Mouse (Mus musculus): Measurements from ENCODE around the gene Adap2. TPM values are rescaled to one million over a fixed set of nuclear protein-coding genes. Genes with fewer than 3 reads are reported as not detected.

The Adap2 gene
- polyA plus RNA-seq, 1 experiment: 0.04 TPM

DNA sequence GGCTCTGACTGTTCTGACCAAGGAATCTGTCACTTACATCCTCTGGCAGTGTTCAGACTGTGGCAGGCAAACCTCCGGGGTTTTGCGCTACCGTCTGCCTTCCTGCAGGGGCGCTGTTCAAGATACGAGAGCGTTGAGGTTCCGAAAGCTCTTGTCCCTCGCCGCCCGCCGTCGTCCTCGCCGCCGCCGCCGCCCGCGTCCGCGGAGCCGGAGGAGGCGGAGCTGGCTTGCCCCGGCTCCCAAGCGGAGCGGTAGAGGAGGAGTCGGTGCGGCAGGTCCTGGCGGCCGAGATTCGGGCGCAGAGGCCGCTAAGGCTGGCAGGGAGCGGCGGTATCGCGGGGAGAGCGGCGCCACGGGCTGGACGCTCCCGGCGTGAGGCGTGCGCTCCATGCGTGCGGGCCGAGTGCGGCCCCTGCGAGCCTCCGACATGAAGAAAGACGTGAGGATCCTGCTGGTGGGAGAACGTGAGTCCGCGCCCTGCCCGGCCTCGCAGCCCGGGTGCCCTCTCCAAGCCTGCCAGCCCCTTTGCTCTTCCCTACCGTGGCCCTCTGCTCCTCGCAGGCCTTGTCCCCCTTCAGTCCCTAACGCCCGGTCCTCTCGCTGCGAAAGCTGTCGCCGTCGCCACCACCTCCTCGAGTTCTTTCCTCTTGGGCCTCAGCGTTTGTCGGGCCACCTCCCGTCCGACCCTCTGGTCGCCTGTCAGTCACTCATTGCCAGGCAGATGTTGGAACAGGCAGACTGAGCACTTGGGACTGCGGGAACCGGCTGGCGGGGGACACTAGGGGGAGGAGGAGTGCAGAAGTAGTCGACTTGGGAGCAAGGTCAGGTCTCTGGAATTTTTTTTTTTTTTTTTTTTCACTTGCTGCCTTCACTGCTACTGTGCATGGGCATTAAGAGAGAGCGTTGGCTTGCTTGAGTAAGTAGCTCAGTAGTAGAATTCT, 55.2 kb downstream of the Adap2 start, which contains the start of gene Rhot1:
Gene Rhot1, plus strand, starts transcription at position 160 of the 941 bp plus-strand sequence.
- Histone ChIP-seq H3K36me3 (ENCODE audit: control insufficient read depth, insufficient read depth) (peaks cover 11% of the 10 kb centered on the region), H3K4me3 (ENCODE audit: insufficient read depth, poor library complexity, severe bottlenecking) (peak within 1 kb of the TSS; percentile 96), H3ac (ENCODE audit: control insufficient read depth, insufficient read length, low read depth) (peak within 1 kb of the TSS; percentile 99), H3K79me2 (ENCODE audit: control insufficient read depth, insufficient read depth) (peaks cover 52% of the 10 kb centered on the region), H3K27me3 (ENCODE audit: control insufficient read depth, insufficient read depth, insufficient read length) (no peaks in the 10 kb centered on the region), H3K79me3 (ENCODE audit: low read depth) (peaks cover 41% of the 10 kb centered on the region)
- peak; percentile 94 for TF ChIP-seq CTCF (IDR thresholded peaks at IDR 0.05; ENCODE audit: control insufficient read depth, insufficient read depth, insufficient read length)
- TF ChIP-seq FOSL1 (IDR thresholded peaks at IDR 0.05; ENCODE audit: insufficient read depth, low read length, poor library complexity, severe bottlenecking): no peak

DNA sequence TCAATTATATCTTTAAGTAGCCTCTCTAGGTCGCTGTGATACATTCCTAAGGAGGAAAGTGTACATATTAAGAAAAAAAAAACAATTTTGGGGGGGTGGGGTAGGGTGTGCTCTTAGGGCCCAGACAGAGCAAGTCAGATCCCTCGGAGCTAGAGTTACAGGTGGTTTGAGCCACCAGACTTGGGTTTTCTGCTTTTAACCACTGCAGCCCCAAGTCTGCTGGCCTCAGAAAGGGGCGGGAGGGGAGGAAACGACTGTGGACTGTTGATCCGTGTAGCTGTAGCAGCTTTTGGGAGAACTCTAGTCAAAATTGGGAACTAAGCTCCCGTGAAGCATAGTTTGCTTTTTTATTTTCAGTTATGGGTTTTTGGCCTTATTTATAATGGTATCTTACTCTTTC, 56.4 kb downstream of the Adap2 start:
- H3K79me3 ChIP-seq (ENCODE audit: low read depth): peaks cover 49% of the 10 kb centered on the region
- no peak overlapping the region for H3ac ChIP-seq (ENCODE audit: control insufficient read depth, insufficient read length, low read depth)
- H3K27me3 ChIP-seq (ENCODE audit: control insufficient read depth, insufficient read depth, insufficient read length): no peaks in the 10 kb centered on the region
- peaks cover 18% of the 10 kb centered on the region for H3K36me3 ChIP-seq (ENCODE audit: control insufficient read depth, insufficient read depth)
- H3K79me2 ChIP-seq (ENCODE audit: control insufficient read depth, insufficient read depth): peaks cover 64% of the 10 kb centered on the region
- H3K4me3 ChIP-seq (ENCODE audit: insufficient read depth, poor library complexity, severe bottlenecking): peak overlapping the region; percentile 96
- TF ChIP-seq CEBPB (IDR thresholded peaks at IDR 0.05; ENCODE audit: low read depth): no peak
- no peak for TF ChIP-seq MYOD1 (IDR thresholded peaks at IDR 0.05; ENCODE audit: control insufficient read depth, insufficient read length, low read depth)
- no peak for TF ChIP-seq FOSL1 (IDR thresholded peaks at IDR 0.05; ENCODE audit: insufficient read depth, low read length, poor library complexity, severe bottlenecking)
- TF ChIP-seq MYOG (IDR thresholded peaks at IDR 0.05; ENCODE audit: control insufficient read depth, extremely low read depth, insufficient read length): no peak
- TF ChIP-seq MAX (IDR thresholded peaks at IDR 0.05): no peak
- no peak for TF ChIP-seq USF1 (IDR thresholded peaks at IDR 0.05; ENCODE audit: low read depth)
- TF ChIP-seq CTCF (IDR thresholded peaks at IDR 0.05; ENCODE audit: control insufficient read depth, insufficient read depth, insufficient read length): no peak

DNA sequence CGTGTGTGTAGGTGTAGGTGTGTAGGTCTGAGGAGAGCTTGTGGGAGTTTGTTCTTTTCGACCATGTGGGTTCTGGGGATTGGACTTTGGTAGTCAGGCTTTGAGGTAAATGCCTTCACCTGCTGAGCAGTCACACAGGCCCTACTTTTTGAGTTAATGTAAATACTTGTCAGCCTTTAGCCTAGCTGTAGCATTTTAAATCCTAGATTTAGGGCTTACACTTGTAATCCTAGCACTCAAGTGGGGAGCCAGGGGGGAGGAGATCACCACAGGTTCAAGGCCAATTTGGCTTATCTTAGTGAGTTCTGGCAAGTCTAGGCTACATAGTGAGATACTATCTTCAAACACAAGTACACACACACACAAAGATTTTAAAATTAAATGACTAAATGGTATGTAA, 58.4 kb downstream of the Adap2 start:
- peaks cover 67% of the 10 kb centered on the region for H3K79me3 ChIP-seq (ENCODE audit: low read depth)
- peaks cover 22% of the 10 kb centered on the region for H3K36me3 ChIP-seq (ENCODE audit: control insufficient read depth, insufficient read depth)
- H3K79me2 ChIP-seq (ENCODE audit: control insufficient read depth, insufficient read depth): peaks cover 84% of the 10 kb centered on the region
- H3ac ChIP-seq (ENCODE audit: control insufficient read depth, insufficient read length, low read depth): no peak overlapping the region
- no peaks in the 10 kb centered on the region for H3K27me3 ChIP-seq (ENCODE audit: control insufficient read depth, insufficient read depth, insufficient read length)
- TF ChIP-seq FOSL1 (IDR thresholded peaks at IDR 0.05; ENCODE audit: insufficient read depth, low read length, poor library complexity, severe bottlenecking) (no peak), USF1 (IDR thresholded peaks at IDR 0.05; ENCODE audit: low read depth) (no peak), MYOG (IDR thresholded peaks at IDR 0.05; ENCODE audit: control insufficient read depth, extremely low read depth, insufficient read length) (no peak), MAX (IDR thresholded peaks at IDR 0.05) (no peak), MYOD1 (IDR thresholded peaks at IDR 0.05; ENCODE audit: control insufficient read depth, insufficient read length, low read depth) (no peak), CEBPB (IDR thresholded peaks at IDR 0.05; ENCODE audit: low read depth) (no peak), CTCF (IDR thresholded peaks at IDR 0.05; ENCODE audit: control insufficient read depth, insufficient read depth, insufficient read length) (no peak)
- no peak overlapping the region for H3K4me3 ChIP-seq (ENCODE audit: insufficient read depth, poor library complexity, severe bottlenecking)

DNA sequence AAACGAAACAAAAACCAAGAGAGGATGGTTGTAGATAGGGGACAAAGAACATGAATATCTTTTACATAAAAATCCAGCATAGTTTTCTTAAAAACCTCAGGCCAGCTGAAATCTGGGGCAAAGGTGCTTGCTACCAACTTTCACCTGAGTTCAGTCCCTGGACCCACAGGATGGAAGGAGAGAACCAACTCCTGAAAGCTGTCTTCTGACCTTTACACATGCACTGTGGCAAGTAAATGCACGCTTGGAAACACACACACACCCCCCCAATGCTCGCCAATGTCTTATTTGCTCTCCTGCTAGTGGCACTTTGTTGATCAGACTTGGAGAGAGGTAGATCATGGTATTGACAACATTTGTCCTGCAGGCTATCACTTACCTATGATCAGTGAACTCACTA, 61.4 kb downstream of the Adap2 start:
- H3K79me2 ChIP-seq (ENCODE audit: control insufficient read depth, insufficient read depth): peaks cover 100% of the 10 kb centered on the region
- peaks cover 81% of the 10 kb centered on the region for H3K79me3 ChIP-seq (ENCODE audit: low read depth)
- no peaks in the 10 kb centered on the region for H3K27me3 ChIP-seq (ENCODE audit: control insufficient read depth, insufficient read depth, insufficient read length)
- H3ac ChIP-seq (ENCODE audit: control insufficient read depth, insufficient read length, low read depth): no peak overlapping the region
- H3K36me3 ChIP-seq (ENCODE audit: control insufficient read depth, insufficient read depth): peaks cover 36% of the 10 kb centered on the region
- no peak overlapping the region for H3K4me3 ChIP-seq (ENCODE audit: insufficient read depth, poor library complexity, severe bottlenecking)
- TF ChIP-seq CEBPB (IDR thresholded peaks at IDR 0.05; ENCODE audit: low read depth) (no peak), MYOD1 (IDR thresholded peaks at IDR 0.05; ENCODE audit: control insufficient read depth, insufficient read length, low read depth) (no peak), MAX (IDR thresholded peaks at IDR 0.05) (no peak), MYOG (IDR thresholded peaks at IDR 0.05; ENCODE audit: control insufficient read depth, extremely low read depth, insufficient read length) (no peak), FOSL1 (IDR thresholded peaks at IDR 0.05; ENCODE audit: insufficient read depth, low read length, poor library complexity, severe bottlenecking) (no peak), CTCF (IDR thresholded peaks at IDR 0.05; ENCODE audit: control insufficient read depth, insufficient read depth, insufficient read length) (no peak), USF1 (IDR thresholded peaks at IDR 0.05; ENCODE audit: low read depth) (no peak)

DNA sequence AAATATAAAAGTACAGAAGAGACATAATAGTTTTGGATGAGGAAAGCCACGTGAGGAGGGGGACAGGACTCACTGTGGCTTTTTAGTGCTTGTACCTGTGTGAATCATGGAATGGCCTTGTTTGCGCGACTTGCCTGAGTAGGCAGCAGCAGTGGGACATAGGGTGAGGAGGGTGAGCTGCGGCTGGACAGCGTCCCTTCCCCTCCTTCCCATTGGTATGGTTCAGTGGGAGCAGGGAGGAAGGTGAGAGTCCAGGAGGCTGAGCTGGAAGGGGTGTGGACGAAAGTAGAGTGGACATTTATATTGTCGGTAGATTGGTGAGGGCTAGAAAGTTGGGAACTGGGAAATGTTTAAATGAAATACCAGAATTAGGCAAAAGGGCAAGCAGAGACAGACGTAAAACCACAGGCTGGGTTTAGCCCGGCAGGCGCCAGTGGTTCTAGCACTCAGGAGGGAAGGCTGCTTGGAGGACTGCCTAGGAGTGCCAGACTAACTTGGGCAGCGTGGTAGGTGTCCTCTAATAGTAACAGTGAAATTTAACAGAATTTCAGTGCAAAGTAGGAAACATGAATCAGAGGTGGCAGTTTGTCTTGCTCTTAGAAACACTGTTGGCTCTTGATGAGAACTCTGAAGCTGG, 64.9 kb downstream of the Adap2 start:
- no peak overlapping the region for H3ac ChIP-seq (ENCODE audit: control insufficient read depth, insufficient read length, low read depth)
- H3K27me3 ChIP-seq (ENCODE audit: control insufficient read depth, insufficient read depth, insufficient read length): no peaks in the 10 kb centered on the region
- TF ChIP-seq FOSL1 (IDR thresholded peaks at IDR 0.05; ENCODE audit: insufficient read depth, low read length, poor library complexity, severe bottlenecking) (no peak), MAX (IDR thresholded peaks at IDR 0.05) (no peak), CEBPB (IDR thresholded peaks at IDR 0.05; ENCODE audit: low read depth) (no peak), MYOD1 (IDR thresholded peaks at IDR 0.05; ENCODE audit: control insufficient read depth, insufficient read length, low read depth) (no peak), CTCF (IDR thresholded peaks at IDR 0.05; ENCODE audit: control insufficient read depth, insufficient read depth, insufficient read length) (no peak), USF1 (IDR thresholded peaks at IDR 0.05; ENCODE audit: low read depth) (no peak), MYOG (IDR thresholded peaks at IDR 0.05; ENCODE audit: control insufficient read depth, extremely low read depth, insufficient read length) (no peak)
- H3K4me3 ChIP-seq (ENCODE audit: insufficient read depth, poor library complexity, severe bottlenecking): no peak overlapping the region
- H3K79me3 ChIP-seq (ENCODE audit: low read depth): peaks cover 53% of the 10 kb centered on the region
- peaks cover 43% of the 10 kb centered on the region for H3K36me3 ChIP-seq (ENCODE audit: control insufficient read depth, insufficient read depth)
- peaks cover 82% of the 10 kb centered on the region for H3K79me2 ChIP-seq (ENCODE audit: control insufficient read depth, insufficient read depth)

Other genes starting within 250 kb of the Adap2 start
- gene Utp6, start 191.7 kb upstream of the Adap2 start, polyA plus RNA-seq (2012; fragmentation: generic; extraction: Trizol): 23.5 TPM
- 11.4 TPM for gene Suz12, start 161.0 kb upstream of the Adap2 start, polyA plus RNA-seq (2012; fragmentation: generic; extraction: Trizol)
- 18.0 TPM for gene Crlf3, start 73.1 kb upstream of the Adap2 start, polyA plus RNA-seq (2012; fragmentation: generic; extraction: Trizol)
- 1.9 TPM for gene Atad5, start 64.7 kb upstream of the Adap2 start, polyA plus RNA-seq (2012; fragmentation: generic; extraction: Trizol)
- 11.5 TPM for gene Tefm, start 11.9 kb upstream of the Adap2 start, polyA plus RNA-seq (2012; fragmentation: generic; extraction: Trizol)
- gene Rnf135, start 29.7 kb downstream of the Adap2 start, polyA plus RNA-seq (2012; fragmentation: generic; extraction: Trizol): 3.6 TPM
- gene Rhot1, start 54.9 kb downstream of the Adap2 start, polyA plus RNA-seq (2012; fragmentation: generic; extraction: Trizol): 15.8 TPM
- 0.22 TPM for gene Rhbdl3, start 146.8 kb downstream of the Adap2 start, polyA plus RNA-seq (2012; fragmentation: generic; extraction: Trizol)
- gene 5730455P16Rik, start 223.9 kb downstream of the Adap2 start, polyA plus RNA-seq (2012; fragmentation: generic; extraction: Trizol): 4.3 TPM
- gene Zfp207, start 229.2 kb downstream of the Adap2 start, polyA plus RNA-seq (2012; fragmentation: generic; extraction: Trizol): 92.9 TPM

Data from C2C12 (cell line).